Mouse (Mus musculus) frontal cortex, adult (tissue): ENCODE data around the gene Plekhn1.

ENCODE experiments used
- ATAC-seq: cut with Nextera tagmentation; 2 replicates; pipeline ENCODE4 v1.9.2; 2017; ENCODE audit warnings: mild to moderate bottlenecking, moderate library complexity, mixed read lengths; ENCODE audit not compliant: low TSS enrichment

Gene Plekhn1

GRCm38 (mm10) chr4:156184291-156184954 is 50.2 kb downstream of the Plekhn1 start:
- ATAC-seq = no peak

- ATAC-seq = no peak
These were observed 50.9 kb downstream of the Plekhn1 start for GRCm38 (mm10) chr4:156183747-156184146.

GRCm38 (mm10) chr4:156177630-156178029 is 57.0 kb downstream of the Plekhn1 start:
- no peak for ATAC-seq

- no peak for ATAC-seq
These were observed 62.8 kb downstream of the Plekhn1 start for GRCm38 (mm10) chr4:156171828-156172227.
